Mouse (Mus musculus) common myeloid progenitor, adult 5-6 weeks (primary cell): ENCODE data around the gene Smox. TPM values are rescaled to one million over a fixed set of nuclear protein-coding genes. Genes with fewer than 3 reads are reported as not detected.

ENCODE experiments used
- ATAC-seq: replicated peaks from 2 replicates; pipeline ENCODE4 v1.8.0; 2016; ENCODE audit warnings: low read depth, mild to moderate bottlenecking, moderate TSS enrichment, inconsistent platforms; ENCODE audit not compliant: poor library complexity, severe bottlenecking
- total RNA-seq: library from RNA; stranded (forward); fragments of 200-1000, 187-1606 nt; gene quantifications from 2 replicates; pipeline ENCODE4 v1.2.3, GENCODE M21; 2017

The Smox gene
- total RNA-seq, 1 experiment from 2014 or later, result 23.2 TPM

DNA sequence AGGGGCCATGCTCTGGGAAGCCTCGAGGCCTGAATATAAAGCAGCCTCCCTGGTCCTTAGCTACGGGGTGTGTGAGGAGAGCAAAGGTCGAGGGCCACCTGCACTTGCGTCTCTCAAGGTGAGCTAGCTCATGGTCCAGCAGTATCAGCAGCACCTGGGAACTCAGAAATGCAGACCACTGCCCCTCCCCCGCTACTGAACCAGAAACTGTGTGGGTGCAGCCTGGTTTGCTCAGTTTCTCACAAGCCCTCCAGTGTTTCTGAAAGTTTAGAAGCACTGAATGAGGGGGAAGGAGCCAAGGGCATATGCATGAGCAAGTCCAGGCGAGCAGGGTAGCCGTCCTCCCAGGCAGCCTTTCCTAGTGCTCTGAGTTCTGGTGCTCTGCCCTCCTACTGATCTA lies 7.7 kb upstream of the Smox start:
- no peak for ATAC-seq

DNA sequence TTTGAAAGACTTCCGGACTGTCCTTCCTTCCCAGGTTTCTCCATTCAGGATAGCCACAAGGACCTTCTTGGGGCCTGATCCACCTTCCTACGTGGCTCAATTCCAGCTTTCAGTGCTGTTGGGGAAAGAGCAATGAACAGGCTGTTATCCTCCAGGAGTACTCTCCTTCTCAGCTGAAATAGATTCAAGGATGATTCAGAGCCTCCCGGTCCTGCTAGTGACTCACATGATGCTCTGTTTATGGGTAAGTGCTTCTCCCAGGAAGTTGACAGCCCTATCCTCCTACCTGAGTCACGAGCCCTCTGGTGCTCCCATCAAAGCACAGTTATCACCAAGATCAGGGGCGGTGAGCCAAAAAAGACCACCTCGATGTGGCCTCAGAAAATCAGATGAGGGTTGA lies 7.1 kb upstream of the Smox start:
- no peak for ATAC-seq

DNA sequence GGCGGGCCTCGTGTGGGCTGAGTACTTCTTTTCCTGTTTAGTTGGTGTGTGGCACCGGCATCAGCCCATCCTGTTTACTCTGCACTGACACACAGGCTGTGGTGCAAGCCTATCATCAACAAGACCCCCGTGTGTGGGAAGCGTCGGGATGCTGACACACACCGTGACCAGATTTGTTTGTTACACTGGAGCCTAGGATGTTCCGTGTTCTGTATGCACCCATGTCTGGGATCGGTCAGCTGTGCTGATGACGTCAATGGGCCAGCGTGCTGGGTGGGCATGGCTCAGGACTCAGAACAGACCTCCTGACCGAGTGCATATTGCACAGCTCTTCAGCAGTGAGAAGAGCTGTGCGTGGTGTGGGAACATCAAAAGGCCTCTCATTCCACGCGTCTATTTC lies 6.2 kb upstream of the Smox start:
- no peak for ATAC-seq

DNA sequence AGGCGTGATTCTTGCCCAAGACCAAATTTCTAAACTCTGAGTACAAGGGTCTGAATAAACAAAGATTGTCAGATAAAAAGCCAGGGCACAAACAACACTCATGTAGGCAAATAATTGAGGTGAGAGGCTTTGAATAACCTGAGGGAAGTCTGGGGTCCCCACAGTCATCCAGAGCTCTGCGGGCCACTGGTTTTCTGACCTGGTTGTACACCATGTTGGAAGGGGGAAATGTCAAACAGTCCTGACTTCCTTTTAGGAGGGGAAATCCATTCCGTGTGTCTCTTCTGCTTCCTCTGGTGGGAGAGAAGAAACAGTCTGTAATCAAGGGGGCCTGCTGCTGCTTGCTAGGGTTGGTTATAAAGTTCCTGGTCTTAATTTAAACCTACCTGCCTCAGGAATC lies 5.2 kb upstream of the Smox start:
- no peak for ATAC-seq

DNA sequence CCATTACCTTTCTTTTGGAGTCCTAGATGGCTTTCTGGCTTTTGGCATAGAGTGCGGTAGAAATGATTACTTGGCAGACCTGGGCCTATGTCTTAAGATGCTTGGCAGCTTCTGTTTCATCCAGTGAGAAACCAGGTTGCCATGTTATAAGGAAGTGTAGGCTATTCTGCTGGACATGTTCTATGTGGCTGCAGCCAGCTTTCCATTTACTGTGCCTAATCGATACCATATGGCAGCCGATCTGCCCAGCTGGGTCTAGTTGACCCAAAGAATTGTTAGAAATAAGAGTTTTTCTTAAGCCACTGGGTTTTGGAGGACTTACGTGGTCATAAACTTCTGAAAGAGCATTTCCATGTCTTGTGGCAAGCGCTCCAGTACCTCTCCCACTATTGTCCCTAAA lies 4.0 kb upstream of the Smox start:
- no peak for ATAC-seq

DNA sequence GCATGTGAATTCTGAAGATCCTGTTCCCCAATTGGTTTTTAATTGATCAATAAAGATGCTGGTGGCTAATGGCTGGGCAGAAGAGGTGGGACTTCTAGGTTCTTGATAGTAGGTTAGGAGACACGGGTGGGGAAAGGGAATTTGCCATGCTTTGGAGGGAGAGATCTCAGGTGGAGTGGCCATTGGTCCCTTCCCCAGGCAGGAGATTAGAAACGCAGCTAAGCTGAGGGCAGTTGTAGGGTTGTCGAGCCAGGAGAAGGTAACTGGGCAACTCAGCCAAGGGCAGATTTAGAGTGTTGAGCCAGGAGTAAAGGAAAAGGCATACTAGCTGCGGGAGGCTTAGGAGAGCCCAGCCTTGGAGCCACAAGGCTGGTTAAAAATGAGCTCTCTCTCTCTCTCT lies 3.0 kb upstream of the Smox start:
- ATAC-seq, result no peak

DNA sequence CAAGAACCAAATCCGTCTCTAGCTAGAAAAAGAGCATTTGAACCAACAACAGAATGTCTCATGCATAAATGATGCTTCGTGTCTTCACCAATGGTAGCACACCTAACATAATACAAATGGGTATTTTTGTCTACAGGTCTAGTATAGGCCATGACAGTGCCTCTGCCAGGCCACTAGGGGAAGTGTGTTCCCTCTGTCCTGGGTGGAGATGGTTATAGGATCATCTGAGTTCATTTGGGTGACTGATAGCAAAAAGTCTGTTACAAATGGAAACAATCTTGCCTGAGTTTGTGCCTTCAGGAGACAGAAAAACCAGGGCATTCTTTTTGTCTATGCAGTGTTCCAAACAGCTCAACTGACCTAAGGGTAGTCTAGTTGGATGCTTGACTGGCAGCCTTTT lies 2.4 kb upstream of the Smox start:
- peak; percentile 57 for ATAC-seq

DNA sequence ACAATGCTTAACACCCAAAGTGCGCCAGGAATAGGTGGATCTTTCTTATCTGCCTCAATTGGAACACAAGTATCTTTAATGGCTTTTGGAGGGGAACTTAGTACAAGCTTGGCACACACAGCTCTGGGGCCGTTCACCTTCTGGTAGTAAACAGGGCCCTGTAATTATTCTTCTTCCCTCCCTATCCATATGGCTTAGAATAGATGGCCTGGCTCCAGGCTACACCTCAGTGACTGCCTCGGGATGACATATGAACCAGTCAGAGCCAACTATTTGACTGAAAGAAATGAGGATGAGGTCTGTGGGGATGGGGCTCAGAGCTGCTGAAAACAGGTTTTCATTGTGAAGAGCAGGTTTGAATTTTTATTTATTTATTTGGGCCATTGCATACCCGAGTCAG lies 1.7 kb upstream of the Smox start:
- no peak for ATAC-seq

DNA sequence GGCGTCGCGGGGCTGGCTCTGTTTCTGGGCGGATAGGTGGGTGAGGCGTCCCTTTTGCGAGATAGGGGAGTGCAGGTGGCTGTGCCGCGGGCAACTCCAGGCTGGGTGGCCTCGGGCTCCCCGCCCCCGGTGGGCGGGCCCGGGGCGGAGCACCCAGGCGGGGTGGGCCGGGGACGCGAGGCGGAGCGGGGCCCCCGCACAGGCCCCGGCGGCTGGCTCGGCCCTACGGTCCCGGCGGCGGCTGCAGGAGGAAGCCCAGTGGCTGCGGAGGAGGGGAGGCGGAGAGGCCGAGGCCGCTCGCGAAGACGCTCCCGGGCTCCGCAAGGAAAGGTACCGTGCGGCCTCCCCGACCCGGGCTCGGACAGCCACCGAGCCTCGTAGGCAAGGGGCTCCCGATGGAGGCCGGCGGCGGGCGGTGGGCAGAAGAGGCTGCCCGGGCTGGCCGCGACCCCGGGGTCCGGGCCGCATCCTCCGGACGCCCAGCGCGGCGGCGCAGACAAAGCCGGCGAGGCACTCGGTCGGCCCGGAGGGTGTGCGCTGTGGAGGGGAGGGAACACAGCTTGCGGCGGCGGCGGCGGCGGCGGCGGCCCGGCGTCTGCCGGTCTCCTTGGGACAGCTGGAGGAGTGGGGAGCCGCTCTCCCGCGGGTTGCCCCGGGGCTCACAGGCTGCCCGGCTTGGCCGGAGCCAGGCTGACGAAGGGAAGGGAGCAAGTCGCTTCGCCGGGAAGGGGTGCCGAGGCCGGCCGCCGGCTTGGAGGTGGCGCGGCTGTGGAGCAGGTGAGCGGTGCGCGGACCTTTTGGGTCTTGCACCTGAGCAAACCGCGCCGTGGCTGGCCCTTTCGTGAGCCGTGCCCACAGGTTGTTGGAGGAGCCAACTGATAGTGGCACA lies 655 bp downstream of the Smox start:
- ATAC-seq, result peak; percentile 69

DNA sequence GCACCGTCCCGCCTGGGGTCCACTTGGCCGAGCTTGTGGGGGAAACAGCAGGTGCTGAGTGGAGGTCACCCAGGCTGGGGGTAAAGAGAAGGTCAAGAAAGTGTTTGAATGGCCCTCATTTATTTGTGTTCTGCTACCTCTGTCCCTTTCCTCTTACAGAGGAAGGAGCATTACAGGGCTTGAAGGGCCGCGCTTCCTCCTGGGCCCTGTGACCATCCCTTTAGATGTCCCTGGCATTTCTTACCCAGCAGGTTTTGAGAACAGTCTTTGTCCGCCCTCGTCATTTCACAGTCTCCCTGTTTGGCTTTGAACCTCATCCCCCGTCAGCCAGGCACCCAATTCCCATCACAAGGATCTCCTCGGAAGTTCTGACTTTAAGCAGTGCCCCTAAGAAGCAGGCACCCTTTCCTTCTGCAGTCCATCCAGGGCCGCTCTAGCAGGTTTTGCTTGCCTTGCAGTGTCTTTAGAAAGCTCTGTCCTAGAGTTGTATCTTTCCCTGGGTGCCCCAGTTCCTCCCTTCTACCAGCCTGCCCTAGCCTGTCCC lies 1.4 kb downstream of the Smox start:
- ATAC-seq, result no peak

DNA sequence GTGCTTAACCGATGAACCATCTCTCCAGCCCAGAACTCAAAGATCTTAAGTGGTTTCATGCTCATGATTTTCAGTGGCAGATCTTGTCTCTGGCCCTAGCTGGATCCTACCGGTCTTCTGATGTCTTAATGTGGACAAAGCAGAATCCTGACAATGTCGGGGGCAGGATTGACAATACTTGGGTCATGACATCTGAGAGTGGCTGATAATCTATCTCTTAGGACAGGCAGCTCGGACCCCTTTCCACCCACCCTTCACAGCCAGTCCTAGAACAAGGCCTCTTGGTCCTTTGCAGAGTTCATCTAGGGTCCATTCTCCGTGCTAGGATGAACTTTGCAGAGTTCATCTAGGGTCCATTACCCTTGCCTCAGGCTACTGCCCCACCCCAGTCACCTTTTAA lies 2.1 kb downstream of the Smox start:
- ATAC-seq, result no peak

DNA sequence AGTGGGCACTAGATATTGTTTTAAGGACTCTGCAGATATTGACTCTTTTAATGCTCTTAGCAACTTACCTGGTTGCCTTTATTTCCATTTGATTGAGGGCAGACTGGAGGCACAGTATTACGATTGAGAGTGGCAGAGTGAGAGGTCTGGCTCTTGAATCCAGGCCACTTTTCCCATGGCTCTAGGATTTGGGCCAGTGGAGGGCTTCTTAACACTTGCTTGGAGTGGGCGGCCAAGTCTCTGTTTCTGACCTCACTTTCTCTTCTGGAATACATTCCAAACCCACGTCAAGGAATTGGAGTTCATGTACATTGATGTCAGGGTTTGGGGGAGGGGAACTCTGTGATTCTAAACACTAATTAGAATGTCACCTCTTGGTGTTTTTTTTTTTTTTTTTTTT lies 4.0 kb downstream of the Smox start:
- no peak for ATAC-seq

DNA sequence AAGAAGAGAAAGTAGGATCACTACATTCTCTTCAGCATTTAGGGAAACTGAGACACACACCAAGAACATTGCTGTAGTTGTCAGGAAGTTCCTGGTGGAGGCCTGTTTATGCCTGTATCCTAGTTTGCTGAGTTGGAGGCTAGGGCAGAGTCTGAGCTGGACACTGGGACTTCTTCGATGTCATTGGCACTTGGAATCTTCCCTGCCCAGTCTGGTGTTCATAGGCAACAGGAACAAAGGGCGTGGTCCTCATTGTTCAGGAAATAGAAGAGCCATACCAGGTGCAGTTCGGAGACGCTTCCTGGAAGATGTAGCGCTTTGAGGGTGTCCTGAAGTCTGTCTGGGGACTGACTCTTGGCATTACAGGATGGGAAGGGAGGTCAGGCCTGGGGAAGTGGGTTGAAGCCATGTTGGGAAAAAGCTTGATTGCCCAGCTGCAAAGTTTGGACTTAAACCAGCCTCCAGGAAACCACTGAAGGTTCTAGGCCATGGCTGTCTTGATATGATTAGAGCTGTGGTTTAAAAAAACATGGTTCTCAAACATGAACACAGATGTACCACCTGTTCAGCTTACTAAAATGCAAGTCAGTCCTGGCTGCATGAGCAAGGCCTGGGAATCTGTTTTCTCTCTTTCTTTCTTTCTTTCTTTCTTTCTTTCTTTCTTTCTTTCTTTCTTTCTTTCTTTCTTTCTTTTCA lies 5.0 kb downstream of the Smox start:
- ATAC-seq, result peak; percentile 51

DNA sequence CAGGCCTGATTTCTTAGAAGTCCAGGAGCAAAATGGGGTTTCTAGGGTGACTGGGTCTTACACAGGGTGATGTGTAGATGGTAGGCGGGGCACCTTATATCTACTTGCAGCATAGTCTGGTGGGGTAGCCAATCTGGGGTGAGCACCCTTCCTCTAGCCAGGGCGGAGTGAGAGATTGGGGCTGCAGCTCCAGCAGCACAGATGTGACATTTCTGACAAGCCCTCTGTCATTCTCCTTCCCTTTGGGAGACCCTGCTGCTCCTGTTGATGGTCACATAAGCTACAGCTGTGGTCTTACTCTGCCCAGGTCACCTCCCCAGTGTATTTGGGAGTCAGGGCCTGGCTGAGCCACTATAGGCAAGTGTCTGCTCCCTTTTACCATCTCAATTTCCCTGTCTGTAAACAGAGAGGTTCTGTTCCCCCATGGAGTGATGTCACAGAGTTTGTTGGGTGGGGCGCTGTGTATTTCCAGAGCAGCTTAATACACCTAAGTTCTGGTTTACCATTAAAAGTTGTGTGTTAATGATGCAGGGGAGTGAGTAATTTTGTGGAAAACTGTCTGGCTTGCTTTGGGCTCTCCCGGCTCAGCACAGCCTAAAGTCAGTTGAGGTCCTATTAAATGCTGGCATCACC lies 6.0 kb downstream of the Smox start:
- peak; percentile 72 for ATAC-seq

DNA sequence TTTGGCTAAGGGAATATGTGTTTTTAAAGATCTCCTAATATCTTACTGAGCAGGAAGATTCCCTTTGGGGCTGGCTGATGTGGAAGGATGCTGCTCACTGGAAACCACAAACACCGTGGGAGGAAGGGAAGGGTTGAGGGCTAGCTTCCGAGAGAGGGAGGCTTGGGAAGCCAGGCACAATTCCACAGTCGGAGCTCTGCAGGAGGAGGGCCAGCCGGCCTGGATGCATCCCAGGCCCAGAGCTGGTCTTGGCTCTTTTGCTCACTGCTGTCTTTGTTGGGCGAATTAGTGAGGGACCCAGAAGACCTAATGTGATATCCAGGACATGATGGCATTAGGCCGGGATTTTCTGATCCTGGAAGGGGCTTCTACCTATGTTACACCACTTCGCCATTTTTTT lies 6.9 kb downstream of the Smox start:
- ATAC-seq, result no peak

DNA sequence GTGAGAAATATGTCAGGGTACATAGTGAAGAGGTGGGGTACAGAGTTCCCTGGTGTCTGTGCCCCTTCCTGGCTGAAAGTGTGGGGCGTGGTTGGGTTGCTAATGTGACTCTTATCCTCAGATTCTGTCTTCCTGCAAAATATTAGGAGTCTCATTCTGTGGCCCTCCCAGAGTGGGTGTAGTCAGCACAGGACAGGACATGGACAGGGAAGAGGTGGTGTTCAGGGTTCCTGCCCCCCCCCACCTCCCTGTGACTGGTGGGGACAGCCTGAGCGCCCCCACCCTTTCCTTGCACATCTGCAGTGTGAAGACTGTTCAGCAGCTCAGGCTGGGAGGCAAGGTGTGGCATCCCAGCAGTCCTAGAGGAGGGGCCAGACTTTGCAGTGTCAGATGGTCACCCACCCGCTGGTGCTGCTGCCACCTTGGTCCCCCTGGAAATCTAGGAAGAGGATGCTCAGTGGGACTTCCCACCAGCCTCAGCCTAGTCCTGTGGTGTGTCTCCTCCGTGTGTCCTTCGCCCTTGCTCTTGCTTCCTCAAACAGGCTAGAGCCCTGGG lies 8.1 kb downstream of the Smox start:
- no peak for ATAC-seq

DNA sequence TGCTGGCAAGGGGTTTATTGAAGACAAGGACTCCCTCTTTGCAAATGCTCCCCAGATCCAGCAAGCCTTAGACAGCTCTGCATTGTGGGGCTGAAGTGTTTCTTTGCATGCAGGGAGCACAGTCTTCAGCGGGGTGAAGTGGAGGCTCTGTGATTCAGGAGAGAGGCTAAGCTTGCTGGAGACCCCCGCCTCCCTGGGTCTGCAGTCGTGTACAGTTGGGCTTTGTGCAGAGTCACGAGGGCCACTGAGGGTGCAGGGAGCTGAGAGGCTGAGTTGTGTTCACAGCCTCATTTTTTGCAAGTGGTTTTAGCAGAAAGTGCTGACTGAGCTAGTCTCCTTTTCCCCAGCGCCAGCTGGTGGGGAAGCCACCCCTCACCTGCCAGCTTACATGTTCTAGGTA lies 10.6 kb downstream of the Smox start:
- ATAC-seq, result no peak

DNA sequence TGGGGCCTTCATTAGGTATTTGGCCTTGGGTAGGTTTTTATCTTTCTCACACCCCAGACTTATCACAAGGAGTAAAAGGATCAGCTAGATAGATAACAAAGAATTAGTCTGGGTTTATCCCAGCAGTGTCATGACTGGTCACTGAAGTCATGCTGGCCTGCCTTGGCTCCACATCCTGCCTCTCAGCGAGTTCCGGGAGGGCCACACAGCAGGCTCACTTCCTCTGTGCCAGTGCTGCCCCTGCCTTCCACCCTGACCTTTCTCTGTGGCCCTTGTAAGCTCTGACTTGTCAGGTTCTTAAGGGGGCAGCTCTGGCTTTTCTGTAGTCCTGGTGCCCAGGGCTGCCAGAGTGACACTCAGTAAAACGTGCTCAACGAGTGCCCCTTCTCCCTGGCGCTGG lies 11.3 kb downstream of the Smox start:
- ATAC-seq, result peak; percentile 12

DNA sequence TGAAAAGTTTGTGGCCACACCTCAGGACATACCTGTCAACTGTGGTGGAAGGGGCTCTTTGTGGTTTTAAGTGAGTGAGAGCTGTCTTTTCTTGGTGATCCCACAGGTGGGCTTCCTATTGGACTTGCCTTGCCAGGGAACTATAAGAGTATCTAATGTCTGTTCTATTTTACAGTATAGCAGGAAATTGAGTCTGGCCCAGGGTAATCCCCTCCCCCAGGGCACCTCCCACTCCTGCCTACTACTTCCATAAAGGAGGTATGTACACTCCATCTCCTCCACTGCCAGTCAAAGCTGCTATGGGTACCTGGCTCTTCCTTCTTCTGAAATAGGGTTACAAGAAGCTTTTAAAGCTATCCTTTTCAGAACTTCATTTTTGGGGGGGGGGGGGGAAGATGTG lies 14.1 kb downstream of the Smox start:
- ATAC-seq, result no peak

DNA sequence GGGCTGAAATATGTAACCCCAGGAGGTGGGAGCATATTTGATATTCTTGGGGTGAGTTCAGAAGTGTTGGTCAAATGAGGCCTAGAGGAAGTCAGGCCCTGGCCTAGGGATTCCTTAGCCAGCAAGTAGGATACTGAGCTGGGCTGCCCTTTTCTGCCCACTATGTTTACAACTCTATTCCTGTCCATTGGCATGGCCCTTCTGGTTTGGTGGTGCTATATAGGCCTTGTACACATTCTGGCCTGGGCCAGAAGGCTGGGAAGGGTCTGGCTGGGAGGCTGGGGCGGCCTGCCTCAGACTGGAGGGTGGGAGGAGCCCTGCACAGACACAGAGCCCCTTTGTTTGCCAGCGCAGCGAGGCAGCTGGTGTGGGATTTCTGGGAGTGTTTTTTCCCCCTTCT lies 15.1 kb downstream of the Smox start:
- ATAC-seq, result no peak

DNA sequence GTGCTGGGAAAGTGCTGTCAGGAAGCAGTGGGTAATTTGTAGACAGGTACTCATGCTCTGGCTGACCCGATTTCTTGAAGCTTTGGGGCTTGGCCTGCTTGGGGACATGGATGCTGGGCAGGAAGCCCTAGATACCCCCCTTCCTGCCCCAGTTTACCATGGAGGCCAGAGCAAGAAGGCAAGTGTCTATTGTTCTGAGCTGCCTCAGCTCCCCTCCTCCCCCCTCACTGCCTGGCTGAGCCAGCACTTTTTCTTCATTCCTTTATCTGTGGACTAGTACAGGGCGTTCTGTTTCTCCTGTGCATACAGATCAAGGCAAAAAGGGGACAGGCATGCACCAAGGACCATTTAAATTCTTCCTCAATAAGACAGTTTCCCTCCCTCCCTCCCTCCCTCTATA lies 17.2 kb downstream of the Smox start:
- no peak for ATAC-seq
